Mouse (Mus musculus) retina, adult 2 months (tissue): ENCODE data around the gene Ott.
"Not testable (repeated sequence)": the region's sequence is repeated elsewhere in the genome, so short reads cannot be mapped to it uniquely, and the experiment has no call there.

Source experiments
- DNase-seq: peaks from one replicate; pipeline ENCODE4 v3.0.0-alpha.2; 2012; ENCODE audit warnings: low read depth, low spot score

The Ott gene

DNA sequence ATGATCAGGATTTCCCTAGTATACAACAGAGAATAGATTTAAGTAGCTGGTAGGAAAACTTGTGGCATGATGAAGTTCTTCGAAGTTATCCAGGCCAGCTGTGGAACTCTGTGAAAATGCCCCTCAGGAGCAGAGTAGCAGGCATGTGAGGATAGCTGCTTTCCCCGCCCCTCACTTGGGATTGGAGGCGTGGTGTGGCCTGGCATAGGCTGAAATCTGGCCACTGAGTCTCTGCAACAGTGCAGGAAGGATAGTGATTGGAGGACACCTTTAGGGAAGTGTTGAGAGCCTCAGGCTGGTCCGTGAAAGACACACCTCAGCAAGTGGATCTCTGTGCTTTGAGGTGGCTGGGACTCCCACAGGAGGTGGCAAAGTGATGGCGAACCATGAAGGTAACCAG, at the start of gene Ott:
Ott (plus strand) TSS at position 301 of the 400 bp plus-strand sequence.
- not testable (repeated sequence) for DNase-seq
